Mouse (Mus musculus): ENCODE measurements at regions not wholly inside any gene's neighbourhood (a gene's known extent, or its start where the extent isn't known, plus 50 kb on each side); places are given as distances from the start of the nearest gene placed in this dataset.

- TF ChIP-seq CTCF (IDR thresholded peaks at IDR 0.05), result no peak
- TF ChIP-seq POLR2A (IDR thresholded peaks at IDR 0.05; ENCODE audit: insufficient read depth, low read depth, low read length), result no peak
- TF ChIP-seq EP300 (IDR thresholded peaks at IDR 0.05; ENCODE audit: insufficient read depth, low read depth, low read length), result no peak
These were observed 281.0 kb downstream of the Col12a1 start for GRCm38 (mm10) chr9:79437636-79438035.

Data from heart, adult 2 months (tissue).